Mouse (Mus musculus): ENCODE measurements around the gene 2010003K11Rik. TPM values are rescaled to one million over a fixed set of nuclear protein-coding genes. Genes with fewer than 3 reads are reported as not detected.
"Not testable (repeated sequence)": the region's sequence is repeated elsewhere in the genome, so short reads cannot be mapped to it uniquely, and the experiment has no call there.

The 2010003K11Rik gene
- polyA plus RNA-seq, 1 experiment from 2014 or later = 0.61 TPM

DNA sequence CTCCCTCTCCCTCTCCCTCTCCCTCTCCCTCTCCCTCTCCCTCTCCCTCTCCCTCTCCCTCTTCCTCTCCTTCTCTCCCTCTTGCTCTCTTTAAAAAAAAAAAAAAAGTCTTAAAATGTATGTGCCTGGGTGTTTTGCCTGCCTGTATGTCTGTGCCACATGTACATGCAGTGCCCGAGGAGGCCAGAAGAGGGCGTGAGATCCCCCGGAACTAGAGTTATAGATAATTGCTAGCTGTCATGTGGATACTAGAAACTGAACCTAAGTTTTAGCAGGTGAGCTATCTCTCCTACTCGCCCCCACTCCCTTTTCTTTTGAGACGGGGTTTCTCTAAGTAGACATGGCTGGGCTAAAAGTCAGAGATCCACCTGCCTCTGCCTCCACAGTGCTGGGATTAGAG lies 30.0 kb downstream of the 2010003K11Rik start:
- no peak overlapping the region for H3K4me3 ChIP-seq (replicated peaks; ENCODE audit: low read depth, low read length)
- no peak for DNase-seq (ENCODE audit: low spot score)
- 33% methylated on average over 5 of the region's 5 CpGs for WGBS
- peak; percentile 56 for TF ChIP-seq CTCF (IDR thresholded peaks at IDR 0.05; ENCODE audit: low read depth)
- H3K27me3 ChIP-seq (ENCODE audit: insufficient read depth, low read length) = no peaks in the 10 kb centered on the region
- no peaks in the 10 kb centered on the region for H3K4me1 ChIP-seq (replicated peaks; ENCODE audit: insufficient read depth, low read length)
- H3K36me3 ChIP-seq (ENCODE audit: insufficient read depth, low read length) = no peaks in the 10 kb centered on the region
- H3K9me3 ChIP-seq (replicated peaks; ENCODE audit: low read length) = no peaks in the 10 kb centered on the region
- no peak overlapping the region for H3K9ac ChIP-seq (ENCODE audit: low read depth, low read length)
- no peak overlapping the region for H3K27ac ChIP-seq
- no peak for ATAC-seq (replicated peaks; ENCODE audit: low FRiP score, low read depth)
- no peak overlapping the region for H3K4me2 ChIP-seq (ENCODE audit: low read length)

DNA sequence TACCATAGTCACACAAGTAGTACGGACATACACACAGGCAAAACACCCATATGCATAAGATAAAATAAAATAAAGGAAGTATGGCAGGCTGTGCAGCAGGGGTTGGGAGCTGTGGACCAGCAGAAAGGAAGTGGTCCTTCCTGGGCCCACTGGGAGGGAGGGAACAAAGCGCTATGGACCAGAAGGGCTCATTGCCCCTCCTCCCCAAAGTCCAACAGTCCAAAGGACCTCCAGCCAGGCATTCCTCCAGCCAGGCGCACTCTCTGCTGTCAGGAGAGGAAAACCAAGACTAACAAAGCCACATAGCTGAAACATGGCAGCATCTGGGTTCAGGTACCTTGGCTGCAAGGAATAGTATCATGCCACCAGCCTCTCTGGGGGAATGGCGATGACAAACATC lies 33.7 kb downstream of the 2010003K11Rik start:
- no peak overlapping the region for H3K9ac ChIP-seq (ENCODE audit: low read depth, low read length)
- no peaks in the 10 kb centered on the region for H3K36me3 ChIP-seq (ENCODE audit: insufficient read depth, low read length)
- H3K9me3 ChIP-seq (replicated peaks; ENCODE audit: low read length) = no peaks in the 10 kb centered on the region
- no peaks in the 10 kb centered on the region for H3K4me1 ChIP-seq (replicated peaks; ENCODE audit: insufficient read depth, low read length)
- no peaks in the 10 kb centered on the region for H3K27me3 ChIP-seq (ENCODE audit: insufficient read depth, low read length)
- ATAC-seq (replicated peaks; ENCODE audit: low FRiP score, low read depth) (no peak; the same call in 1 of the 2 replicates), DNase-seq (ENCODE audit: low spot score) (no peak)
- no peak overlapping the region for H3K27ac ChIP-seq
- no peak overlapping the region for H3K4me3 ChIP-seq (replicated peaks; ENCODE audit: low read depth, low read length)
- no peak overlapping the region for H3K4me2 ChIP-seq (ENCODE audit: low read length)
- WGBS = 87% methylated on average over 4 of the region's 4 CpGs
- TF ChIP-seq CTCF (IDR thresholded peaks at IDR 0.05; ENCODE audit: low read depth) = no peak

GRCm38 (mm10) chr19:4461981-4462380 lies 36.4 kb downstream of the 2010003K11Rik start:
- H3K27me3 ChIP-seq (ENCODE audit: insufficient read depth, low read length) = no peaks in the 10 kb centered on the region
- WGBS = 78% methylated on average over 8 of the region's 8 CpGs
- no peak for TF ChIP-seq CTCF (IDR thresholded peaks at IDR 0.05; ENCODE audit: low read depth)

GRCm38 (mm10) chr19:4456227-4456626 lies 42.2 kb downstream of the 2010003K11Rik start:
- 14% methylated on average over 11 of the region's 11 CpGs for WGBS
- Histone ChIP-seq H3K9me3 (replicated peaks; ENCODE audit: low read length) (no peaks in the 10 kb centered on the region), H3K4me3 (replicated peaks; ENCODE audit: low read depth, low read length) (no peak overlapping the region), H3K27ac (no peak overlapping the region), H3K27me3 (ENCODE audit: insufficient read depth, low read length) (no peaks in the 10 kb centered on the region), H3K4me1 (replicated peaks; ENCODE audit: insufficient read depth, low read length) (0 out of 2 replicates have a peak, but pooled peaks cover 3% of the 10 kb centered on the region), H3K36me3 (ENCODE audit: insufficient read depth, low read length) (no peaks in the 10 kb centered on the region), H3K9ac (ENCODE audit: low read depth, low read length) (no peak overlapping the region), H3K4me2 (ENCODE audit: low read length) (peak overlapping the region; percentile 30)
- peak; percentile 47 for DNase-seq (ENCODE audit: low spot score)
- peak; percentile 71 for TF ChIP-seq CTCF (IDR thresholded peaks at IDR 0.05; ENCODE audit: low read depth)
- 0 out of 2 replicates have a peak, but pooled peaks have one; percentile 33 for ATAC-seq (replicated peaks; ENCODE audit: low FRiP score, low read depth)

More at GRCm38 (mm10) chr19:4461981-4462380, 36.4 kb downstream of the 2010003K11Rik start:
- no peak overlapping the region for H3K4me3 ChIP-seq (replicated peaks; ENCODE audit: low read depth, low read length)
- 0 out of 2 replicates have a peak, but pooled peaks cover under 1% of the 10 kb centered on the region for H3K4me1 ChIP-seq (replicated peaks; ENCODE audit: insufficient read depth, low read length)
- no peak overlapping the region for H3K9ac ChIP-seq (ENCODE audit: low read depth, low read length)
- DNase-seq (ENCODE audit: low spot score) (no peak), ATAC-seq (replicated peaks; ENCODE audit: low FRiP score, low read depth) (no peak)
- no peaks in the 10 kb centered on the region for H3K9me3 ChIP-seq (replicated peaks; ENCODE audit: low read length)
- no peak overlapping the region for H3K4me2 ChIP-seq (ENCODE audit: low read length)
- no peak overlapping the region for H3K27ac ChIP-seq
- no peaks in the 10 kb centered on the region for H3K36me3 ChIP-seq (ENCODE audit: insufficient read depth, low read length)

GRCm38 (mm10) chr19:4455071-4455800 lies 43.1 kb downstream of the 2010003K11Rik start:
- H3K9ac ChIP-seq (ENCODE audit: low read depth, low read length) = no peak overlapping the region
- H3K4me3 ChIP-seq (replicated peaks; ENCODE audit: low read depth, low read length) = no peak overlapping the region
- no peak for TF ChIP-seq CTCF (IDR thresholded peaks at IDR 0.05; ENCODE audit: low read depth)
- DNase-seq (ENCODE audit: low spot score) (no peak), ATAC-seq (replicated peaks; ENCODE audit: low FRiP score, low read depth) (no peak)
- H3K9me3 ChIP-seq (replicated peaks; ENCODE audit: low read length) = no peaks in the 10 kb centered on the region
- no peaks in the 10 kb centered on the region for H3K27me3 ChIP-seq (ENCODE audit: insufficient read depth, low read length)
- WGBS = 71% methylated on average over 15 of the region's 15 CpGs
- no peak overlapping the region for H3K27ac ChIP-seq
- H3K4me1 ChIP-seq (replicated peaks; ENCODE audit: insufficient read depth, low read length) = 0 out of 2 replicates have a peak, but pooled peaks cover 3% of the 10 kb centered on the region
- no peaks in the 10 kb centered on the region for H3K36me3 ChIP-seq (ENCODE audit: insufficient read depth, low read length)
- H3K4me2 ChIP-seq (ENCODE audit: low read length) = no peak overlapping the region

DNA sequence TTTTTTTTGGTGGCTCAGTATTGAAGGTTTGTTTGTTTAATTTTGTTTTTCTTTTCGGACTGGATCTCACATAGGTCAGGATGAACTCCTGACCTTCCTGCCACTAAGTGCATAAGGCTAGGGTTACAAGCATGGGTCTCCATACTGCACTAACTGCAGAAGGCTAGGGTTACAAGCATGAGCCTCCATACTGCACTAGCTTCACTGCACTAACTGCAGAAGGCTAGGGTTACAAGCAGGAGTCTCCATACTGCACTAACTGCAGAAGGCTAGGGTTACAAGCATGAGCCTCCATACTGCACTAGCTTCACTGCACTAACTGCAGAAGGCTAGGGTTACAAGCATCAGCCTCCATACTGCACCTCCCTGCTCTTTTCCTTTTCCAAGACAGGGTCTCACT lies 44.3 kb downstream of the 2010003K11Rik start:
- not testable (repeated sequence) for ATAC-seq (replicated peaks; ENCODE audit: low FRiP score, low read depth); H3K4me1 ChIP-seq (replicated peaks; ENCODE audit: insufficient read depth, low read length); H3K27me3 ChIP-seq (ENCODE audit: insufficient read depth, low read length); H3K9ac ChIP-seq (ENCODE audit: low read depth, low read length); H3K36me3 ChIP-seq (ENCODE audit: insufficient read depth, low read length); DNase-seq (ENCODE audit: low spot score); H3K4me2 ChIP-seq (ENCODE audit: low read length); H3K4me3 ChIP-seq (replicated peaks; ENCODE audit: low read depth, low read length); H3K9me3 ChIP-seq (replicated peaks; ENCODE audit: low read length); H3K27ac ChIP-seq
- WGBS = 14% methylated on average over 1 of the region's 1 CpGs
